Mouse (Mus musculus) erythroid progenitor cell, adult 5-6 weeks (primary cell): ENCODE results near the gene Ccdc173. TPM values are rescaled to one million over a fixed set of nuclear protein-coding genes. Genes with fewer than 3 reads are reported as not detected.
"Not testable (repeated sequence)": the region's sequence is repeated elsewhere in the genome, so short reads cannot be mapped to it uniquely, and the experiment has no call there.

ENCODE experiments used
- ATAC-seq: replicated peaks from 2 replicates; pipeline ENCODE4 v1.8.0; 2016; ENCODE audit warnings: moderate number of reproducible peaks, mild to moderate bottlenecking, moderate TSS enrichment, inconsistent platforms; ENCODE audit not compliant: poor library complexity, low FRiP score, severe bottlenecking
- total RNA-seq, 2 experiments: library from RNA; stranded (forward) in 1 of 2; stranded (reverse) in 1 of 2; fragments of 150-400 nt in 1 of 2; fragments of 186-747, 209-891 nt in 1 of 2; gene quantifications; 2 replicates each; pipeline versions ENCODE4 v1.2.3 to v1.2.4; 2015 to 2017; ENCODE audit warnings: low replicate concordance in 2 of 2

Ccdc173 gene
- total RNA-seq (2015; ENCODE audit: low replicate concordance) (not detected in 2 replicates), total RNA-seq (2017; ENCODE audit: low replicate concordance) (1.3 TPM in 1 of 2 replicates, not detected in the other)

DNA sequence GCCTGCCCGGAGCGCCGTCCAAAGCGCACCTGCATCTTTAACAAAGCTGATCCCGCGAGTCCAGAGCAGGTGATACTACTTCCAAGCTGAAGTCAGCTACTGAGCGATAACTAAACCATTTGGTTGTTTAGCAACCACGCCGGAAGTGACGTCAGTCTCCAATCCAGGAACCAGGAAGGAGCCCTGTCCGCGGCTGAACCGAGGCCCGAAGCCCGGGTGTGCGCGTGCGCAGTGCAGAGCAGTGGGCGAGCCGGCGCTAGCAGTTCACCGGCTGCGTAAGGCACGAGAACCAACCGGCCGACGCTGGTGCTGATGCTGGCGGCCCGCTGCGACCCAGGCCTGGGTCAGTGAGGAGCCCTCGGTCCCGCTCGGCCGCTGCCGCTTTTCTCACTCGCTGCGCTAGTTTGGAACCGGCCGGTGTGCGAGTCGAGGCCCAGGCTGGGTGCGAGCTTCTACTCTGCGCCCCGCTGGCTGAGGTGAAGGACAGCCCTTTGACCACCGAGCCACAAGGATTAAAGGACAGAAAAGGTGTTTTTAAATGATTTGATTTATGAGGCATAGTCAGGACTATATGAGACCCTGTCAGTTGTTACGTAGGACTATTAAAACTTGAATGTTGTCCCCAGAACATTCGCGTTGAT is at the start of gene Ccdc173, which contains the start of gene Phospho2:
Gene Ccdc173, minus strand, starts transcription at position 147 of the 641 bp plus-strand sequence.
Gene Phospho2, plus strand, starts transcription at position 195 of the 641 bp plus-strand sequence.
- ATAC-seq: peak; percentile 94

DNA sequence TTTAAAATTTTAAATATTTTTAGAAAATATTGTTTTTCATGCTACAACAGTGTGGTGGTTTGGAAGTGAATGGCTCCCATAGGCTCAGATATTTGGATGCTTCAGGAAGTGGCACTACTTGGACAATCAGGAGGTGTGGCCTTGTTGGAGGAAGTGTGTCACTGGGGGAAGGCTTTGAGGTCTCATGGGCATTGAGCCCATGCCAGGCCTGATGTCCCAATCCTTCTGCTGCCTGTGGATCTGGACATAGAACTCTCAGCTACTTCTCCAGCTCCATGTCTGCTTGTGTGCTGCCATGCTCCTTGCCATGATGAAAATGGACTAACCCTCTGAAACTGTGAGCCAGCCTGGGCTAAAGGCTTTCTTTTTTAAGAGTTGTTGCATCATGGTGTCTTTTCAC is 49.3 kb upstream of the Ccdc173 start:
- ATAC-seq: no peak

DNA sequence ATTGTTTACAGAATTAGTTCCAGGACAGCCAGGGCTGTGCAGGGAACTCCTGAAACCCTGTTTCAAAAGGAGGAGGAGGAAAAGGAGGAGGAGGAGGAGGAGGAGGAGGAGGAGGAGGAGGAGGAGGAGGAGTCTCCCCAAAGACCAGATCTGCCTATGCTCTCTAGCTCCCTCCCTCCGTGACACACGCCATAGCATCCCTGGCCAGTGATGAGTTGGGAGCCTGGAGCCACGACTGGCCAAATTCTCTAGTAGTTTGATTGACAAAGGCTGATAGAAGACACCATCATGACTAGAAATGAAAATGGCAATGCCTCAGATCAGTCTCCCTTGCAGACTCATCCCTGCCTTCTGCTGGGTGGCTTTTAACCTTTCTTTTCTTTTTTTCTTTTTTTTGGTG is 48.6 kb upstream of the Ccdc173 start:
- ATAC-seq: peak; percentile 83; the same call in 1 of the 2 replicates

DNA sequence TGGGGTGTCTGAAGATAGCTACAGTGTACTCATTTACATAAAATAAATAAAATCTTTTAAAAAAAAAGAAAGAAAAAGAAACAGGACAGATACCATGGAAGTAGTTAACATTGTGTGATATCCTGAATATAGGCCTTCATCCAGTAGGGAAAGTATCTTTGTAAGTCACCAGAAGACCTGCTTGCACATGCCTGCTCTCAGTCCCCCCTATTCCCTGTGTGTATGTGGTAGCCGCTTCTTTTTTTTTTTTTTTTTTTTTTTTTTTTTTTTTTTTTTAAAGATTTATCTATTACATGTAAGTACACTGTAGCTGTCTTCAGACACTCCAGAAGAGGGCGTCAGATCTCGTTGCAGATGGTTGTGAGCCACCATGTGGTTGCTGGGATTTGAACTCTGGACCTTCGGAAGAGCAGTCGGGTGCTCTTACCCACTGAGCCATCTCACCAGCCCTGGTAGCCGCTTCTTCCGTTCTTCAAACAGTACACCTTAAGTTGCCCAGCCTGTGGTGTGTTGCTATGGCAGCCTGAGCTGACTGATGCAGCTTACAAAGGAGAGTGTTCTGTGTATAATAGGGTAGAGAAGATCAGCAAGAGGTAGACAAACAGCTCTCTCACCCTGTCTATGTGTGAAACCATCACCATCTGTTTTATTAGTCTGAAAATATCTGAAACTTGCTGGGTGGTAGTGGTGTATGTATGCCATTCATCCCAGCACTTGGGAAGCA is 48.0 kb upstream of the Ccdc173 start:
- ATAC-seq: no peak

- ATAC-seq: no peak
Observed at GRCm38 (mm10) chr2:69830116-69830515, 40.7 kb upstream of the Ccdc173 start.

GRCm38 (mm10) chr2:69829680-69830079 is 40.3 kb upstream of the Ccdc173 start:
- no peak for ATAC-seq

DNA sequence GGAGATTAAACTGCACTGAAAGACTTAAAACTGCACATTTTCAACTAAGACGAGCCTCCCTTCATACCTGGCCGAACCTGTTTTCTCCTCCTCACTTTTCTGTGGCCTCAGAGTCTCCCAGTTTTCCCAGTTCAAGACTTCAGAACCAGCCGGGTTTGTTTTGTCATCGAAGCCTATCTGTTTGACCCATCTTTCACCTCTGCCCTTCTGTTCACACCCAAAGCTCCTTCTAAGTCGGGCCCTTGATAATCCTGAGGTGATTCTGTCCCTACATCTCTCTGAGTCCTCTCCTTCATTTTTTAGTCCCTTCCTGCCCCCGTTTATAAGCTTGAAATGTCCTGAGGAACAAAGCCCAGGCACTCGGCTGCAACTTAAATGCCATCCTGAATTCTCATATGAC is 38.7 kb upstream of the Ccdc173 start:
- ATAC-seq: no peak

- no peak for ATAC-seq
Observed at GRCm38 (mm10) chr2:69826380-69826779, 37.0 kb upstream of the Ccdc173 start.

- ATAC-seq: no peak
Observed at GRCm38 (mm10) chr2:69825898-69826297, 36.5 kb upstream of the Ccdc173 start.

DNA sequence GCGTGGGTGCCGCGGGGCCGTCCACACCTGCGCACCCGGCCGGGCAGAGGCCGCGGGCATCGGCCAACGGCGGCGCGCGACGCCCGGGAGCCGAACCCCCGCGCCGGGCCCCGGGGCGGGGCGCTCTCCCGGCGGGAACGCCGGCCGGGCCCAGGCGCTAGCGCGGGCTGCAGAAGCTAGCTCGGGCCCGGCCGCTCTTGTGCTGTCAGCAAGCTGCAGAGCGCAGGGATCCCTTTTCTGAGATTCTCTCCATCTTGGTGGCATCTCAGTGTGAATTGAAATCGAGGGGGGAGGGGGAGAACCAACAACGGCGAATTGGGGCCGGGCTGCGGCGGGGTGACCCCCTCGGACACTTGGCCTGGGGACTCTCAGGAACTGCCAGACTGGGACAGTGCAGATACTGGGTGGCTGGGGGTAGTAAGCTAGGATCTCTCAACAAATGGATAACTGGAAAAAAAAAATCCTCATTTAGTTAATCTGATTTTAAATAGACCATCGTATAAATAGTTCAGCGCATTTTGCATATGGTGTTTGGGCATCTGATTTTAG is 33.8 kb upstream of the Ccdc173 start:
- ATAC-seq: peak; percentile 80

DNA sequence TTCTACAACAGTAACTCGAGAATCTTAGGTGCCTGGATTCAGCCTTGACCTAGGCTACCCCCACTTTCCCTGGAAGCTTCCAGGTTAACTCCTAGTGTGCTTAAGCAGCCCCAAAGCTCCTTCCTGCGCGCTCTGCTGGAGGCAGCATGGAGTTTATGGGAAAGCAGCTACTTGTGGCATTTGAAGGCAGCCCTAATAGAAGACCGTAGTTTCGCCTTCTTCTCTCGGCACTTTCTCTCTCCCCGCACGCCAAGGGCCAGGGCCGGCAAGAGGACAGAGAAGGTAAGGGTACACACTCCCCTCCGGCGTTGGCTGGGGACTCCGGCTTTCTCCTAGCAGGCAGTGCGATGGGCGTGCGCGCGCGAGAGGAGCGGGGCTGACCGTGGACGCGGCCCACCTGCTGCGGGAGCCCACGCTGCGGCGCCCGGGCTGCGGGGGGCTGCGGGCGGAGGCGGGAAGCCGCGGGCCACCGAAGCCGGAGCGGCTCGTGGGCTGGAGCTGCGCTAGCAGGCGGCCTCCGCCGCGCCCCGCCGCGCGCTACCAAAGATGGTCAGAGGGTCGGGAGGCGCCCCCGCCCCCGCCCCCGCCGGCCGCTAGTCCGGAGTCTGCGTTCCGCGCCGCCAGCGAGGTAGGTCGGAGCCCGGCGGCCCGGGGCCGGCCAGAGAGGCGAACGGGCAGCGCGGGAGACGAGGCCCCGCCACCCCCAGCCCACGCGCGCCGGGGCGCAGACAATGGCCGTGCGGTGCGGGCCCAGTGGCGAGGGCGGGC is 33.2 kb upstream of the Ccdc173 start:
- peak; percentile 58 for ATAC-seq

- ATAC-seq: no peak
Observed at GRCm38 (mm10) chr2:69821711-69822110, 32.3 kb upstream of the Ccdc173 start, which contains the start of gene Klhl23. Klhl23 (plus strand) TSS chr2:69821944.

GRCm38 (mm10) chr2:69820201-69820600 is 30.8 kb upstream of the Ccdc173 start:
- no peak for ATAC-seq

DNA sequence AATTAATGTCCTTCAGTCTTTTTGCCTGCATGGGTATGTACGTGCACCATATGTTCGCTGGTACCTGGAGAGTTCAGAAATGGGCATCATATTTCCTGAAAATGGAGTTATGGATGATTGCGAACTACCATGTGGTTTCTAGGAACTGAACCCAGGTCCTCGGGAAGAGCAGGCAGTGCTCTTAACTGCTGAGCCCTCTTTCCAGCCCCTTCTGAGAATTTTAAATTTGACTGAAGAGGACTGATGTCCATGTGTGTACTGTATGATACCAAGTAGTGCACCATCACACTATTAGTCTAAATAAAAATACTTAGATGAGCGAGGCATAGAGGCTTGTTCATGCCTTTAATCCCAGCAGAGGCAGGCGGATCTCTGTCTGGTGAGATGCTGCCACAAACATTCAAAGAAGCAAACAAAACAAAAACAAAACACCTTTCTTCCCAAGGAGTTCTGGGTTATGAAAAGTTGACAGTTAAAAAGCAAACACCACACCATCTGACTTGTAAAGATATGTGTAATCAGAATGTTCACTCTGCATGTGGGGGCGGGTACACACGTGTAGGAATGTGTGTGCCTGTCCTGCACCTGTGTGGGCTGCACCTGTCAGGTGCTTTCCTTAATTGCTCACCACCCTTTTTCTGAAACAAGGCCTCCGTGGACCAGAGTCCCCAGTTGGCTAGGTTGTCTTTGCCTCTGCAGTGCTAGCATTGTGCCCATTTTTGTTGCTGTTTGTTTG is 29.1 kb upstream of the Ccdc173 start:
- no peak for ATAC-seq

DNA sequence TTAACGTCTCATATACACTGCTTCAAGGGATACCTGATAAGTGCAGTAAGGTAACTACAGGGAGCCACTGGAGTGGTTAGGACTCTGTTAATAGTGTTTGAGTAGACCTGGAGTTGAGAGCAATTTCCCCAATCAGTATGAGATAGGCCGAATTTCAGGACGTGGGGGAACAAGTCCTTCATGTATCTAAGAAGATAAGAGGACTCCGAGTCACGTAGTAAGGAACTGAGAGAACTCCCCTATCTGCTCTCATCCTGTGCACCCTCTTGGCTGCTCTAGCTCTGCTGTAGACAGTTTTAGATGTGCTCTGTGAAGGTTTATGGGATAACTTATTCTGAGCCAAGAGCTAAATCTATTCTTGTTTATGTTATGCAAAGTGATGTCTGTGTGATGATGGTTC is 27.2 kb upstream of the Ccdc173 start:
- peak; percentile 69 for ATAC-seq

DNA sequence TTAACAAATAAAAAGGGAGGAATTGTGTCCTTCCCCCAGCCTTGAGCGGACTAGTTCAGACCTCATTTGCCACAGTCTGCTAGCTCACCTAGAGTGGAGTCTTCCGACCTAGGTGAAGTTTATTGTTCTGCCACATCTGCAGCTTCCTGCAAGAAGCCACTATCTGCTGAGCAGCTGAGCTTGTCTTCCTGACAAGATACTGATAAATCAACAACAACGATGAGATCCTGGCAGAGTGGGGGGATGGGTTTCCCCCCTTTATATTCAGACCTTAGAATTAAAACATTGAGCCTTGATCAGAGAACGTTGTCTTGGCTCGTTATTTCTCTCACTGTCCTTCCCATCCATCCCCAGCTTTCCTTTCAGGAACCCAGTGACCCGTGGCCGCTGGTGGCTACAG is 22.0 kb upstream of the Ccdc173 start:
- ATAC-seq: not testable (repeated sequence)

GRCm38 (mm10) chr2:69810169-69810568 is 20.8 kb upstream of the Ccdc173 start:
- no peak for ATAC-seq

DNA sequence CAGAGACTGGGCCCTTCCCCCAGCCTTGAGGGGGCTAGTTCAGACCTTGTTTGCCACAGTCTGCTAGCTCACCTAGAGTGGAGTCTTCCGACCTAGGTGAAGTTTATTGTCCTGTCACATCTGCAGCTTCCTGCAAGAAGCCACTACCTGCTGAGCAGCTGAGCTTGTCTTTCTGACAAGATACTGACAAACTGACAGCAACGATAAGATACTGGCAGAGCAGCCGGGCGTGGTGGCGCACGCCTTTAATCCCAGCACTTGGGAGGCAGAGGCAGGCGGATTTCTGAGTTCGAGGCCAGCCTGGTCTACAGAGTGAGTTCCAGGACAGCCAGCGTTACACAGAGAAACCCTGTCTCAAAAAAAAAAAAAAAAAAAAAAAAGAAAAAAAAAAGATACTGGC is 15.3 kb upstream of the Ccdc173 start:
- not testable (repeated sequence) for ATAC-seq

DNA sequence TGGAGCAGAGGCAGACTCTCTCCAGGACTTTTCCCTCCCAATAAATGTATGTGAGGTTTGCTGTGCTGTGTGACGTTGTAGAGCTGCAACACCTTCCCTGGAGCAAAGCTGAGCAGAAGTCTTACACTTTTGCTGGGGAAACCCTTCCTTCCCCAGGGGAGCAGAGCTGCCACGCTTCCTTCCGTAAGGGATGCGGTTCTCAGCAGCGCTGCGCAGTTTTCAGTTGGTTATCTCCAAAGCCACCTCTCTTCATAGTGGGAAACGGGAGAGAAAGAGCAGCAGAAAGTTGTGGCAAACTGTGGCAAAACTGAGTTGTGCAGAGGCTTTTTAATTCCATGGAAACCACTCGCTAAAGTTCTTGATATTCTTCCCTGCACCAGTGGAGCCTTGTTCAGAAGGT is 14.4 kb upstream of the Ccdc173 start:
- no peak for ATAC-seq
